Mouse (Mus musculus) frontal cortex, postnatal 25 days (tissue): ENCODE data around the gene Slc16a4.

ENCODE experiments used
- DNase-seq, 2 experiments: peaks; one replicate each; pipeline ENCODE4 v3.0.0; 2022; ENCODE audit warnings: low spot score in 2 of 2

Slc16a4 gene

GRCm38 (mm10) chr3:107290764-107291381 lies at the start of gene Slc16a4:
Gene Slc16a4 (plus strand): TSS chr3:107291230.
- DNase-seq: no peak

- no peak for DNase-seq
These were observed 49.5 kb upstream of the Slc16a4 start for GRCm38 (mm10) chr3:107241389-107242094.

GRCm38 (mm10) chr3:107246876-107247275 lies 44.2 kb upstream of the Slc16a4 start:
- DNase-seq: no peak

GRCm38 (mm10) chr3:107249042-107249441 lies 42.0 kb upstream of the Slc16a4 start:
- DNase-seq: no peak

GRCm38 (mm10) chr3:107250320-107250719 lies 40.7 kb upstream of the Slc16a4 start:
- DNase-seq: no peak

- no peak for DNase-seq
These were observed 39.0 kb upstream of the Slc16a4 start for GRCm38 (mm10) chr3:107252035-107252434.

- DNase-seq: no peak
These were observed 37.1 kb upstream of the Slc16a4 start for GRCm38 (mm10) chr3:107253925-107254324.

- DNase-seq: no peak
These were observed 35.0 kb upstream of the Slc16a4 start for GRCm38 (mm10) chr3:107255992-107256391.

- no peak for DNase-seq
These were observed 34.3 kb upstream of the Slc16a4 start for GRCm38 (mm10) chr3:107256724-107257123.

GRCm38 (mm10) chr3:107257924-107258323 lies 33.1 kb upstream of the Slc16a4 start:
- no peak for DNase-seq

GRCm38 (mm10) chr3:107260956-107261850 lies 29.8 kb upstream of the Slc16a4 start:
- peak in 1 of 2 experiments; percentile 29 for DNase-seq

- no peak for DNase-seq
These were observed 29.2 kb upstream of the Slc16a4 start for GRCm38 (mm10) chr3:107261851-107262165.

- DNase-seq: no peak
These were observed 24.1 kb upstream of the Slc16a4 start for GRCm38 (mm10) chr3:107266814-107267345.

- no peak for DNase-seq
These were observed 18.6 kb upstream of the Slc16a4 start for GRCm38 (mm10) chr3:107272433-107272832.

- peak; percentile 48 to 59 for DNase-seq
These were observed 17.2 kb upstream of the Slc16a4 start for GRCm38 (mm10) chr3:107273820-107274219.

- no peak for DNase-seq
These were observed 15.7 kb upstream of the Slc16a4 start for GRCm38 (mm10) chr3:107275351-107275750.

GRCm38 (mm10) chr3:107275996-107276395 lies 15.0 kb upstream of the Slc16a4 start:
- DNase-seq: no peak

- DNase-seq: no peak
These were observed 14.4 kb upstream of the Slc16a4 start for GRCm38 (mm10) chr3:107276626-107277025.

- peak; percentile 87 to 90 for DNase-seq
These were observed 12.4 kb upstream of the Slc16a4 start, which contains the start of gene Lamtor5 for GRCm38 (mm10) chr3:107278479-107279269. Gene Lamtor5 (plus strand): TSS chr3:107278858.

GRCm38 (mm10) chr3:107286123-107286522 lies 4.9 kb upstream of the Slc16a4 start:
- no peak for DNase-seq

- no peak for DNase-seq
These were observed 3.7 kb upstream of the Slc16a4 start for GRCm38 (mm10) chr3:107287346-107287745.
